Mouse (Mus musculus) kidney, adult 2 months (tissue): ENCODE data around the gene Tsga13.

Experiments used
- CTCF ChIP-seq: fragments of 200-500 bp; conservative IDR thresholded peaks from 2 replicates; pipeline ENCODE4 v1.5.1; 2011; ENCODE audit warnings: low read depth, mild to moderate bottlenecking, control low read depth, low read length, moderate library complexity, mixed read lengths; ENCODE audit not compliant: insufficient read depth, insufficient read length
- POLR2A ChIP-seq: fragments of 200-500 bp; IDR thresholded peaks from one replicate; pipeline ENCODE4 v1.6.1; 2011; ENCODE audit warnings: low read depth, low read length, control low read depth

GRCm38 (mm10) chr6:30915473-30915872 lies at the start of gene Tsga13:
- TF ChIP-seq CTCF, result no peak
- TF ChIP-seq POLR2A, result no peak
